Mouse (Mus musculus) liver, embryonic 14.5 days (tissue): Measurements from ENCODE around the gene Fam189a2. TPM values are rescaled to one million over a fixed set of nuclear protein-coding genes. Genes with fewer than 3 reads are reported as not detected.

Experiments used
- ATAC-seq: fragments of 200-750 bp; cut with Nextera tagmentation; 2 replicates; pipeline ENCODE4 v1.8.0; 2017; ENCODE audit warnings: moderate number of reproducible peaks, mild to moderate bottlenecking, moderate library complexity; ENCODE audit not compliant: insufficient read depth
- DNase-seq, 3 experiments: peaks; one replicate each; pipeline ENCODE4 v3.0.0-alpha.2; 2012 to 2013; ENCODE audit warnings: low read depth in 3 of 3, low spot score in 3 of 3
- H3K27ac ChIP-seq: fragments of 300-500 bp; sonication (generic); 2 replicates; pipeline ENCODE4 v1.5.1; 2014; ENCODE audit warnings: moderate library complexity, mild to moderate bottlenecking, control low read depth, inconsistent platforms
- H3K27me3 ChIP-seq: fragments of 300-500 bp; sonication (generic); 2 replicates; pipeline ENCODE4 v1.6.1; 2014; ENCODE audit warnings: mild to moderate bottlenecking, low read length, moderate library complexity; ENCODE audit not compliant: control insufficient read depth, insufficient read depth
- H3K36me3 ChIP-seq: fragments of 300-500 bp; sonication (generic); replicated peaks from 2 replicates; pipeline ENCODE4 v1.6.1; 2014; ENCODE audit warnings: low read depth; ENCODE audit not compliant: control insufficient read depth, insufficient read depth
- H3K4me1 ChIP-seq, 2 experiments: fragments of 200-500 bp in 1 of 2; fragments of 300-500 bp in 1 of 2; sonication (generic) in 1 of 2; replicated peaks; 2 replicates each; pipeline ENCODE4 v1.6.1; 2012 to 2014; ENCODE audit warnings: antibody characterized with exemption in 1 of 2, inconsistent platforms in 1 of 2, low read length in 1 of 2; ENCODE audit not compliant: control insufficient read depth in 2 of 2, insufficient read depth in 2 of 2
- H3K4me2 ChIP-seq: fragments of 300-500 bp; sonication (generic); 2 replicates; pipeline ENCODE4 v1.6.1; 2014; ENCODE audit warnings: low read depth, mild to moderate bottlenecking, control low read depth, moderate library complexity
- H3K4me3 ChIP-seq, 2 experiments: fragments of 200-500 bp in 1 of 2; fragments of 300-500 bp in 1 of 2; sonication (generic) in 1 of 2; 2 replicates each; pipeline ENCODE4 v1.5.1; 2012 to 2014; ENCODE audit warnings: low read depth in 2 of 2, low read length in 2 of 2, mild to moderate bottlenecking in 2 of 2, control low read depth in 1 of 2, inconsistent platforms in 1 of 2, moderate library complexity in 1 of 2; ENCODE audit not compliant: insufficient read depth in 1 of 2
- H3K9ac ChIP-seq: fragments of 300-500 bp; sonication (generic); replicated peaks from 2 replicates; pipeline ENCODE4 v1.6.1; 2014; ENCODE audit warnings: mild to moderate bottlenecking, control low read depth, moderate library complexity
- H3K9me3 ChIP-seq: fragments of 300-500 bp; sonication (generic); 2 replicates; pipeline ENCODE4 v1.6.1; 2016; ENCODE audit warnings: low read length, mixed read lengths; ENCODE audit not compliant: control insufficient read depth
- CTCF ChIP-seq: IDR thresholded peaks from 2 replicates; pipeline ENCODE4 v1.5.1; 2016; ENCODE audit warnings: antibody characterized with exemption, low read depth, control low read depth
- EP300 ChIP-seq: IDR thresholded peaks from 2 replicates; pipeline ENCODE4 v1.6.1; 2016; ENCODE audit warnings: antibody characterized with exemption, low read depth
- WGBS: fragments of 180-500 bp; shearing (Covaris S2); extraction: QIAGEN DNeasy Blood & Tissue Kit; methylation state at CpG from one replicate; pipeline ENCODE4 v1.1.7; 2014; ENCODE audit not compliant: insufficient replicate concordance; 5-methylcytosine and 5-hydroxymethylcytosine counted together
- polyA plus RNA-seq, 2 experiments: library from polyadenylated mRNA; depleted of rRNA in 1 of 2; stranded (reverse) in 1 of 2; unstranded in 1 of 2; fragments of >200 nt; fragmentation: Nextera tagmentation in 1 of 2; extraction: Ambion mirVana in 1 of 2; gene quantifications; 2 replicates each; pipeline versions ENCODE4 v1.2.1 to v1.2.3; 2012 to 2014

Fam189a2 gene
- polyA plus RNA-seq, 2 experiments = 0.32 TPM; not detected in 1

GRCm38 (mm10) chr19:24025876-24026275, 4.9 kb downstream of the Fam189a2 start:
- no peak for DNase-seq
- H3K9me3 ChIP-seq = no peaks in the 10 kb centered on the region
- H3K4me1 ChIP-seq = no peaks in the 10 kb centered on the region; a peak in 1 of 4 replicates
- no peaks in the 10 kb centered on the region for H3K36me3 ChIP-seq
- no peak overlapping the region for H3K4me2 ChIP-seq
- no peak overlapping the region for H3K9ac ChIP-seq
- H3K4me3 ChIP-seq = no peak overlapping the region
- TF ChIP-seq CTCF (no peak), EP300 (no peak)
- WGBS = 71% methylated on average over 5 of the region's 5 CpGs
- H3K27me3 ChIP-seq = peaks cover 20% of the 10 kb centered on the region
- ATAC-seq = no peak
- H3K27ac ChIP-seq = no peak overlapping the region

GRCm38 (mm10) chr19:24024667-24025066, 6.2 kb downstream of the Fam189a2 start:
- peaks cover 8% of the 10 kb centered on the region for H3K27me3 ChIP-seq
- H3K4me3 ChIP-seq = no peak overlapping the region
- H3K9me3 ChIP-seq = no peaks in the 10 kb centered on the region
- no peak overlapping the region for H3K4me2 ChIP-seq
- no peaks in the 10 kb centered on the region for H3K36me3 ChIP-seq
- ATAC-seq = no peak
- H3K4me1 ChIP-seq = no peaks in the 10 kb centered on the region
- no peak overlapping the region for H3K9ac ChIP-seq
- no peak overlapping the region for H3K27ac ChIP-seq
- WGBS = 43% methylated on average over 1 of the region's 1 CpGs
- DNase-seq = no peak
- TF ChIP-seq CTCF = no peak
- TF ChIP-seq EP300 = no peak

- H3K27ac ChIP-seq = no peak overlapping the region
- peaks cover 2% of the 10 kb centered on the region for H3K27me3 ChIP-seq
- DNase-seq = no peak
- no peak for TF ChIP-seq CTCF
- no peak for TF ChIP-seq EP300
- H3K36me3 ChIP-seq = no peaks in the 10 kb centered on the region
- H3K9me3 ChIP-seq = no peaks in the 10 kb centered on the region
- 63% methylated on average over 9 of the region's 9 CpGs for WGBS
- no peaks in the 10 kb centered on the region for H3K4me1 ChIP-seq
- H3K9ac ChIP-seq = no peak overlapping the region
- no peak for ATAC-seq
- H3K4me2 ChIP-seq = no peak overlapping the region
- no peak overlapping the region for H3K4me3 ChIP-seq
These were observed 6.7 kb downstream of the Fam189a2 start for GRCm38 (mm10) chr19:24024131-24024530.

- Histone ChIP-seq H3K9me3 (no peaks in the 10 kb centered on the region), H3K27me3 (no peaks in the 10 kb centered on the region), H3K9ac (no peak overlapping the region), H3K4me2 (no peak overlapping the region), H3K4me3 (no peak overlapping the region), H3K4me1 (no peaks in the 10 kb centered on the region), H3K36me3 (no peaks in the 10 kb centered on the region), H3K27ac (no peak overlapping the region)
- no peak for DNase-seq
- 67% methylated on average over 7 of the region's 7 CpGs for WGBS
- no peak for ATAC-seq
- TF ChIP-seq CTCF = no peak
- no peak for TF ChIP-seq EP300
These were observed 7.5 kb downstream of the Fam189a2 start for GRCm38 (mm10) chr19:24023351-24023750.

GRCm38 (mm10) chr19:24022771-24023170, 8.0 kb downstream of the Fam189a2 start:
- no peaks in the 10 kb centered on the region for H3K36me3 ChIP-seq
- 48% methylated on average over 3 of the region's 3 CpGs for WGBS
- TF ChIP-seq EP300 (no peak), CTCF (no peak)
- no peaks in the 10 kb centered on the region for H3K4me1 ChIP-seq
- H3K4me2 ChIP-seq = no peak overlapping the region
- ATAC-seq = no peak
- no peak overlapping the region for H3K4me3 ChIP-seq
- no peaks in the 10 kb centered on the region for H3K9me3 ChIP-seq
- no peak overlapping the region for H3K27ac ChIP-seq
- no peaks in the 10 kb centered on the region for H3K27me3 ChIP-seq
- H3K9ac ChIP-seq = no peak overlapping the region
- DNase-seq = no peak
